Mouse (Mus musculus): ENCODE results near the gene Ints3. TPM values are rescaled to one million over a fixed set of nuclear protein-coding genes. Genes with fewer than 3 reads are reported as not detected.

Gene Ints3
- polyA plus RNA-seq, 1 experiment from 2014 or later: 9.2 TPM

- no peak overlapping the region for H3K4me3 ChIP-seq (ENCODE audit: low read depth, low read length)
- TF ChIP-seq EP300 (optimal IDR thresholded peaks at IDR 0.05): no peak
- no peak for TF ChIP-seq CTCF (IDR thresholded peaks at IDR 0.05; ENCODE audit: low read depth)
- no peak overlapping the region for H3K4me2 ChIP-seq (replicated peaks; ENCODE audit: low read depth)
- no peaks in the 10 kb centered on the region for H3K27me3 ChIP-seq (ENCODE audit: control insufficient read depth, insufficient read depth, low read length)
- no peaks in the 10 kb centered on the region for H3K4me1 ChIP-seq (replicated peaks; ENCODE audit: control insufficient read depth, insufficient read depth)
- H3K27ac ChIP-seq (replicated peaks): no peak overlapping the region
- 74% methylated on average over 3 of the region's 3 CpGs for WGBS
- no peak for ATAC-seq (ENCODE audit: low FRiP score, low TSS enrichment)
- no peak for DNase-seq (ENCODE audit: low spot score)
- no peaks in the 10 kb centered on the region for H3K36me3 ChIP-seq (ENCODE audit: control insufficient read depth, insufficient read depth, low read length)
- H3K9ac ChIP-seq (ENCODE audit: low read length): no peak overlapping the region
- H3K9me3 ChIP-seq (ENCODE audit: control insufficient read depth, low read length): no peaks in the 10 kb centered on the region
Measured at GRCm38 (mm10) chr3:90461935-90462334, 28.5 kb upstream of the Ints3 start.

DNA sequence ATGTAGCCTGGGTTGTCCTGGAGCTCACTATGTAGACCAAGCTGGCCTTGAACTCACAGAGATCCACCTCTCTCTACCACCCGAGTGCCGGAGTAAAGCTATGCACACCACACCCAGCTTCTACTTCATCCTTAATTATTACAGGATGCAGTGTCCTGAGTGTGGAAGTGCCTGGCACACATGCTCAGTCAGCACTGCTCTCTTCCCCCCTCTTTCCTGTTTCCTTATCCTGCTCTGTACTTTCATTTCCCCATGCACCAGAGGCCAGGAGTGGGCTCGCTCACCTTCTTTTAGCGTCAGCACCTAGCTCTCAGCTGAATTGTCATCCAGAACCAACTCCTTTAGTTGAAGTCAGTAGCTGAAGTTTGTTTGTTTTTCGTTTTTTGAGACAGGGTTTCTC, 26.9 kb upstream of the Ints3 start:
- no peak overlapping the region for H3K4me3 ChIP-seq (ENCODE audit: low read depth, low read length)
- H3K9me3 ChIP-seq (ENCODE audit: control insufficient read depth, low read length): no peaks in the 10 kb centered on the region
- DNase-seq (ENCODE audit: low spot score) (no peak), ATAC-seq (ENCODE audit: low FRiP score, low TSS enrichment) (no peak)
- H3K27ac ChIP-seq (replicated peaks): no peak overlapping the region
- H3K4me1 ChIP-seq (replicated peaks; ENCODE audit: control insufficient read depth, insufficient read depth): no peaks in the 10 kb centered on the region
- TF ChIP-seq CTCF (IDR thresholded peaks at IDR 0.05; ENCODE audit: low read depth): no peak
- no peak for TF ChIP-seq EP300 (optimal IDR thresholded peaks at IDR 0.05)
- H3K36me3 ChIP-seq (ENCODE audit: control insufficient read depth, insufficient read depth, low read length): no peaks in the 10 kb centered on the region
- H3K9ac ChIP-seq (ENCODE audit: low read length): no peak overlapping the region
- WGBS: 64% methylated on average over 5 of the region's 5 CpGs
- no peak overlapping the region for H3K4me2 ChIP-seq (replicated peaks; ENCODE audit: low read depth)
- no peaks in the 10 kb centered on the region for H3K27me3 ChIP-seq (ENCODE audit: control insufficient read depth, insufficient read depth, low read length)

DNA sequence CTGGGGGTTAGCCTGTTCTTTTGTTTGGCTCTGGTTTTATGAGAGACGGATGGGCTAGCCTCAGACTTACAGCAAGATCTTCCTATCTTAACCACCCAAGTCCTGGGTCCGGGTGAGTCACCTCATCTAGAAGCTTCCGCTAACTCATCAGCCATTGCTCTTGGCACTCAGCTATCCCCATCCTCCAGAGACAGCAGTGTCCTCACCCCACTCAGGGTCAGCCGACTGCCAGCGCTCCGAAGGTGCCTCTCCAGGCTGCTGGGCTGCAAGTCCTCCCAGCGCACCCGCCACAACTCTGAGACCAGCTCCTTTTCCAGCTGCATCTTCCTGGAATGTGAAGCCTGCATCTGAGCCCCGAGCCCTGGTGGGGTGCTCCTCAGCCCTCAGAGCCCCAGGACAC, 26.3 kb upstream of the Ints3 start:
- DNase-seq (ENCODE audit: low spot score): no peak
- TF ChIP-seq CTCF (IDR thresholded peaks at IDR 0.05; ENCODE audit: low read depth): no peak
- no peak for TF ChIP-seq EP300 (optimal IDR thresholded peaks at IDR 0.05)

DNA sequence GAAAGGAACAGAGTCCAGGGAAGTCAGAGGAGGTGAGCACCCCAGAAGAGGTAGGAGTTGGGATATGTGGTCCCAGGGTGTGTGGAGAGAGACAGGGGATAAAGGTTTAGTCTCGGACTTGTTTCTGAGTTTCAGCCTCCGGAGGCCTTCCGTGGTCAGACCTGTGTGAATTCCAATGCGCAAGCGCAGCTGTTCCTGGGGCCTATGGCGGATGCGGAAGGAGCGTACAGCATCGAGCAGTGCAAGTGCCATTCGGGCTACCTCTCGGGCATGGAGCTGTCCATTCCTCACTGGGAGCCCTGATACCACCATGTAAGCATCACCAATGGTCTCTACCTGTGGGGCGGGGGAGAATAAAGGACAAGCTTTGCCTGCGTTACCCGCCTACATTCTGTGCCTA, 21.5 kb upstream of the Ints3 start:
- Histone ChIP-seq H3K4me1 (replicated peaks; ENCODE audit: control insufficient read depth, insufficient read depth) (no peaks in the 10 kb centered on the region), H3K9me3 (ENCODE audit: control insufficient read depth, low read length) (no peaks in the 10 kb centered on the region)
- TF ChIP-seq EP300 (optimal IDR thresholded peaks at IDR 0.05): no peak
- TF ChIP-seq CTCF (IDR thresholded peaks at IDR 0.05; ENCODE audit: low read depth): no peak

More for the DNA sequence above, 26.3 kb upstream of the Ints3 start:
- no peak for ATAC-seq (ENCODE audit: low FRiP score, low TSS enrichment)
- Histone ChIP-seq H3K36me3 (ENCODE audit: control insufficient read depth, insufficient read depth, low read length) (no peaks in the 10 kb centered on the region), H3K27me3 (ENCODE audit: control insufficient read depth, insufficient read depth, low read length) (no peaks in the 10 kb centered on the region), H3K4me1 (replicated peaks; ENCODE audit: control insufficient read depth, insufficient read depth) (no peaks in the 10 kb centered on the region), H3K4me2 (replicated peaks; ENCODE audit: low read depth) (no peak overlapping the region), H3K9ac (ENCODE audit: low read length) (no peak overlapping the region), H3K4me3 (ENCODE audit: low read depth, low read length) (no peak overlapping the region), H3K27ac (replicated peaks) (no peak overlapping the region), H3K9me3 (ENCODE audit: control insufficient read depth, low read length) (no peaks in the 10 kb centered on the region)
- 82% methylated on average over 9 of the region's 9 CpGs for WGBS

GRCm38 (mm10) chr3:90451396-90452095, 18.1 kb upstream of the Ints3 start:
- H3K27ac ChIP-seq (replicated peaks): no peak overlapping the region
- no peaks in the 10 kb centered on the region for H3K27me3 ChIP-seq (ENCODE audit: control insufficient read depth, insufficient read depth, low read length)
- H3K4me2 ChIP-seq (replicated peaks; ENCODE audit: low read depth): no peak overlapping the region

More for the DNA sequence above, 21.5 kb upstream of the Ints3 start:
- ATAC-seq (ENCODE audit: low FRiP score, low TSS enrichment): no peak
- H3K36me3 ChIP-seq (ENCODE audit: control insufficient read depth, insufficient read depth, low read length): no peaks in the 10 kb centered on the region
- DNase-seq (ENCODE audit: low spot score): no peak
- H3K4me2 ChIP-seq (replicated peaks; ENCODE audit: low read depth): no peak overlapping the region
- WGBS: 87% methylated on average over 14 of the region's 14 CpGs
- no peaks in the 10 kb centered on the region for H3K27me3 ChIP-seq (ENCODE audit: control insufficient read depth, insufficient read depth, low read length)
- H3K27ac ChIP-seq (replicated peaks): no peak overlapping the region
- H3K9ac ChIP-seq (ENCODE audit: low read length): no peak overlapping the region
- no peak overlapping the region for H3K4me3 ChIP-seq (ENCODE audit: low read depth, low read length)

GRCm38 (mm10) chr3:90450874-90451273, 17.5 kb upstream of the Ints3 start:
- Histone ChIP-seq H3K27me3 (ENCODE audit: control insufficient read depth, insufficient read depth, low read length) (no peaks in the 10 kb centered on the region), H3K36me3 (ENCODE audit: control insufficient read depth, insufficient read depth, low read length) (no peaks in the 10 kb centered on the region), H3K4me1 (replicated peaks; ENCODE audit: control insufficient read depth, insufficient read depth) (peaks cover under 1% of the 10 kb centered on the region; the same call in 1 of the 2 replicates), H3K9me3 (ENCODE audit: control insufficient read depth, low read length) (no peaks in the 10 kb centered on the region), H3K9ac (ENCODE audit: low read length) (no peak overlapping the region), H3K27ac (replicated peaks) (no peak overlapping the region), H3K4me2 (replicated peaks; ENCODE audit: low read depth) (no peak overlapping the region), H3K4me3 (ENCODE audit: low read depth, low read length) (no peak overlapping the region)
- no peak for ATAC-seq (ENCODE audit: low FRiP score, low TSS enrichment)
- no peak for DNase-seq (ENCODE audit: low spot score)
- 31% methylated on average over 12 of the region's 12 CpGs for WGBS
- no peak for TF ChIP-seq EP300 (optimal IDR thresholded peaks at IDR 0.05)
- TF ChIP-seq CTCF (IDR thresholded peaks at IDR 0.05; ENCODE audit: low read depth): no peak

More at GRCm38 (mm10) chr3:90451396-90452095, 18.1 kb upstream of the Ints3 start:
- H3K4me1 ChIP-seq (replicated peaks; ENCODE audit: control insufficient read depth, insufficient read depth): no peaks in the 10 kb centered on the region
- DNase-seq (ENCODE audit: low spot score) (no peak), ATAC-seq (ENCODE audit: low FRiP score, low TSS enrichment) (no peak)
- WGBS: 35% methylated on average over 10 of the region's 10 CpGs
- TF ChIP-seq EP300 (optimal IDR thresholded peaks at IDR 0.05) (no peak), CTCF (IDR thresholded peaks at IDR 0.05; ENCODE audit: low read depth) (no peak)
- no peak overlapping the region for H3K4me3 ChIP-seq (ENCODE audit: low read depth, low read length)
- H3K9me3 ChIP-seq (ENCODE audit: control insufficient read depth, low read length): no peaks in the 10 kb centered on the region
- H3K9ac ChIP-seq (ENCODE audit: low read length): no peak overlapping the region
- H3K36me3 ChIP-seq (ENCODE audit: control insufficient read depth, insufficient read depth, low read length): no peaks in the 10 kb centered on the region

Measured in stomach, postnatal 0 days (tissue).